Mouse (Mus musculus) T-helper 1 cell (primary cell): Measurements from ENCODE around the gene Myl9.
"Not testable (repeated sequence)": the region's sequence is repeated elsewhere in the genome, so short reads cannot be mapped to it uniquely, and the experiment has no call there.

ENCODE experiments used
- in situ Hi-C: fragments of 300-600 bp; cut with MboI, MseI; formaldehyde crosslinking; loops from one replicate; pipeline ENCODE4 v1.15.1; 2025; ENCODE audit warnings: high pct_unique_total_duplicates

The Myl9 gene

DNA sequence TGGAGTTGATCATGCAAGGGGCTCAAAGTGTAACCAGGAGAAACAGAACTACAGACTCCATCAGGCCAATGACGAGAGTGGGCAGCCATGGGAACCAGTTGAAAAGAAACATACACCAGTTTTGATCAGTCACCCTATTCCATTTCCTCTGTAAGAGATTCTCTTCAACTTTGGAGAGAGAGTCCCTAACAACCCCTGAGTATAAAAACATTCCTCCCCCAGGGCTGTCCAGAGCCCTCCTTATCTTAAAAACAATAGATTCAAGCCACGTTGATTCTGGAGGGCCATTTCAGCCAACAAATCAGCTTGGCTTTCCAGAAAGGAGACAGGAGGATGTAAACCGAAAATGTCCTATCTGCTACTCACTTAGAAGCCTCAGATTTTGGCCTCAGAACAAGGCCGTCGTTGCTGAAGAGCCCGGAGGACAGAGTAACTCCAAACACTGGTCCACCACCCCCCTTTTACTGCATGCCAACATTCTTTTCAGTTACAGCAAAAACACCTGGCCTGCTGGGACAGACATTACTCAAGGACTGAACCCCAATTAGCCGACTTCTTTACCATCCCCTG lies 8.9 kb downstream of the Myl9 start:
- in situ Hi-C loops = no loop called here

DNA sequence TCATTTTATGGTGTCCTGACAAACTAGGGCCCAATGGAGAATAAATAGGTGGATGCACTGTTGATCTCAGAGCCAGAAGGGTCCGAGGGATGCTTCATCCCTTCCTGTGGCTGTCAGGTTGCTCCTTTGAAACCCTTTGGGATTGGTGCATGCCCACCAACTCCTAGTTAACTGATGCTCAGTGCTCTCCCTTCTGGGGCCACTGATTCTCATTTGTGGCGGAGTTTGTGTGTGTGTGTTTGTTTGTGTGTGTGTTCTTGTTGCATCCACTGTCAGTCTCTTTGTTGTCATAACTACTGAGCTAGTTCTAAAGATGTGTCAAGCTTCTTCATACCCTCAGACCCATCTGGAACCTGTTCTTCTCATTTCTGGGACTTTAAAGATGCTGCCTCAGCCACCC lies 9.7 kb downstream of the Myl9 start:
- in situ Hi-C loops = no loop called here

DNA sequence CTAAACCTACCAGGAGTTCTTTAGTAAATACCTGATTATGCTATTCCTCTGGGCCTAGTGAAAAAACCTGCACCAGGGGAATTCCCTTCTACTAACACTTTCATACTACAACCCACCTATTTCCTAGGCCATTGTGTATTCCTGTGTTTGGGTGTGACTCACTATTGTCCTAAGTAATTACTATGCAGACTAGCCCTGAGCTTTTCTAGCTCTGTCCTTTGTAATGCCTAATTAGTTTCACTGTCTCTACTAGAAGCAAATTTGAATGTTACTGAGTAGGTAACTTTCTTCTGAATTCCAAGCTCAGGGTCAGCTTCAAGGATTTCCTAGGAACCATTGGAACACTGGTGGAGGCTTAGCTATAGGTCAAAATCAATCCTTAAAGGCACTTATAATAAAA lies 11.1 kb downstream of the Myl9 start:
- in situ Hi-C loops = not testable (repeated sequence)

DNA sequence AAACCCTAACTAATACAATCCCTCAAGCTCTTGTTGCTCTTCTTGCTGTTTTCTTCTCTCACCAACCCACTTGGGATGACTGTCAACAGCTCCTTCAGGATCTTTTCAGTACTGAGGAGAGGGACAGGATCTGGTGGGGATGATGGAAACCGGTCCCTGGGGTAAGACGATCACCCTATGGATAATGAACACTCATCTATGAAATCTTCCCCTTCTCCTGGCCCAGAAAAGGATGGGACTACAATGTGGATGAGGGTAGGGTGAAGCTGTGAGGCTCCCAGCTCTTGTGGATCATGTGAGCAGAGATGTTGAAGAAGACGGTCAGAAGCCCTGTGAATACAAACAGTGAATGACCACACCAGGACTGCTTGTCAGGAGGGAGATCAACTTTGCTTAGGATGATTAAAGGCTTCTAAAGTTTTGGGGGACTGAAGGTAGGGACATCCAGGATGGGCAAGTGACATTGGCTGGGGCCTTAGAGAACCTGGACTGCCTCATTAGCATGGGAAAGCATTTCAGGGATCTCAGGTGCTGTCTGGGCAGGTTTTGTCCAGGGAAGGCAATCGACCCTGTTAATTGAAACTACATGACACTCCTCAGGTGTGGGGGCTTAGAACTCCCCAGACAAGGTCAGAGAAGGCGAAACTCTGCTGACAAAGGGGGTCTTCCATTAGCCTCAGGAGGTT lies 12.0 kb downstream of the Myl9 start:
- in situ Hi-C loops = no loop called here

DNA sequence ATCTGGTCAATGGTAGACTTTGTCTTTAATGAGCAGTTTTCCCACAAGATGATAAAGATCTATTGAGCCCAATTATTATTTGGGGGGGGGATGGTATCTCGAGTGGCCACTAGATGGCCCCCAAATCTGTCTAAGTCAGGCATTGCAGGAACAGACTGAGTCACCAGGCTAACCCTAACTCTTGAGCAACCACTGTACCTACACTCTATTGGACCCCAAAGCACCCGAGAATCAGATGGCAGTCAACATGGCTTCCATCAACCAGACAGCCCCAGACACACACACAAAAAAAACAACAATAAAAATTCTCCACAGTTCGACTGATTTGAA lies 12.5 kb downstream of the Myl9 start:
- in situ Hi-C loops = no loop called here

DNA sequence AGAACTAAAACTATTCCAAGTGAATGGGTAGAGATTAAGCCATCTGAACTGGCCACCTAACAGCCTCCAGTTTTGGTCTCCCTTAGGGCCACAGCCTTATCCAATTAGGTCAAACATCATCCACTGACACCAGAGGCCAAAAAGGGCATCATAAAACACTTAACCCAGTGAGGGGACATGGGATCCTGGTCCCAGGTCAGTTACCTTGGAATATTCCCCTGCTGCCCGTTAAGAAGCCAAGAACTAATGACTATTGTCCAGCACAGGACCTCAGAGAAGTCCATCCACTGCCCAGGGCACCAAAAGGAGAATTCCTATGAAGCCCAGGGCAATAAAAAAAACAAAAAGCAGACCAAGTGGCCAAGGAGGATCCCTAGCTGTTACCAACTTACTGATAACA lies 13.6 kb downstream of the Myl9 start:
- in situ Hi-C loops = no loop called here

DNA sequence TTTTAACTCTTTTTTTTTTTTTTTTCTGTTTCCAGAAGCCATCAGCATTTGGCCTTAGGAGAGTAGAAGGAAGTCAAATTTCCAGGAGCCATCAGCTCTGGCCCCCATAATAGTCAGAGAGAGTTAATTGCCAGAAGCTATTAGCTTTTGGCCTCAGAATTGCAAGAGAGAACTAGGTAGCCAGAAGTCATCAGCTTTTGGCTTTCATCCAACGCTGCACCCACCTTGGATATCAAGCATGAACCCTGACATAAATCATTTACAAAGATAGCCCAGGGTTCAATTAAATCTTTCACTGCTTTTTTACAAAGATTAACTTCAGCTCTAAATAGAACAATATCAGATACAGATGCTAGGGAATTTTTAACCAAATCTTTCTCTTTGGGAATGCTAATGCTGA lies 23.3 kb downstream of the Myl9 start:
- in situ Hi-C loops = no loop called here

DNA sequence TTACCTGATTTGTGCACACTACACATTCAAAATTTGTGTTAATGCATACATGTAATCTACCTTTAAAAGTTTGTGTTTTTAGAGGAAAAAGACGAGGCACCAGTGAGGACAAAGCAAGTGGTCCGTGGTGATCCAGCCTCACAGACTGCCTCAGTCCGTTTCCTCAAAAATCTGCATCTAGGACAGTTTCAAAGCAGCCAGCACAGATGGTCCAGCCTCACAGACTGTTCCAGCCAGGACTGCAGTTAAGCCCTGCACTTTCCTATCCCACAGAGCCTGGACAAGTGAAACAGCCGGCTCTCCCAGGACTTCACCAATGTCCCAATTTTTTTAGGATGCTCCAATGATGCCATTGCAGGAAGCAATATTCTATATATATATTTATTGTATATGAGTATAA lies 25.8 kb downstream of the Myl9 start:
- in situ Hi-C loops = no loop called here

DNA sequence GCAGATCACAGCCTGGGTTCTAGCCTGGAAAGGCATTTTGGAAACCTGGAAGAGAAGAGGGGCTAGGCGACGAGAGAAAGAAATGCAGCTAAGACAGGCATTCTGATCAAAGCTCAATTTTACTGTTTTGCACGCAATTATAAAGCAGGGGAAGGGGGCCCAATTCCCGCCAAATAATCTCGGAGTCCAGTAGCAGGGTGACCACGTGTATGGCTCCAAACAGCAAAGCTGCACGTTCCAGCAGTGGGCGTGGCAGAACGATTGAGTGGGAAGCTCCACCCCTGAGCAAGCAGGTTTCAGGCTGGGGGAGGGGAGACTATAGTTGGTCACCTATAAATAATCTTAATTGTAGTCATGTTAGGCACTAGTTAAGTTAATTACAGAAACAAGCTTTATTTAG lies 26.9 kb downstream of the Myl9 start:
- in situ Hi-C loops = not testable (repeated sequence)

DNA sequence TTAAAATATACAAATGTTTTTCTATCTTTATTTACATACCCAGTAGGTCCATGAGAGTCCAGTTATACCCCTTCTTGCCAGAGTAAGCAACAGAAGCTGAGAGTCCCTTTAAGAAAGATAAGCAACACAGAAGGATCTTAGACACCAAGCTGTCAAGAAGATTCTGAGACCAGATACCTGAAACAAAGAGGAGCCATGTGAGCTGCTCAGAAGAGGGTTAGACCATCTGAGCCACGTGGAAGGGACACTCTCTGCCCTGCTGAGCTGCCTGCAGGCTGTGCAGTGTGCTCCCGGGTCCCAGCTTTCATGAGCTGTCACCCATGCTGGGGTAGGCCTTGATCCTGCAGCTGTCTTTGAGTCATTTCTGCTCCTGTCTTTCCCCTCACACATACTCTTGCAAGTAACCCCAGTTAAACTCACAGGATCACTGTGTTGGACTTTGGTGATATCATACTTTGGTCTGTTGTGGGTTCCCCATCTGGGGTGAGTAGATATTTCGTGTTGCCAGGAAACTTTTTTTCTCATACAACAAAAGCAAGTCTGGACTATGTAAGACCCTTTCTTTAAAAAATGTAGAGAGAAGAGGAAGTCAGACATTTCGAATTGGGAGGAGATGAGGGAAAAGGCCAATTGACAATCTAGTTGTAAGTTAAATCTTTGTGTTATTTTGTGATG lies 28.6 kb downstream of the Myl9 start:
- in situ Hi-C loops = no loop called here

DNA sequence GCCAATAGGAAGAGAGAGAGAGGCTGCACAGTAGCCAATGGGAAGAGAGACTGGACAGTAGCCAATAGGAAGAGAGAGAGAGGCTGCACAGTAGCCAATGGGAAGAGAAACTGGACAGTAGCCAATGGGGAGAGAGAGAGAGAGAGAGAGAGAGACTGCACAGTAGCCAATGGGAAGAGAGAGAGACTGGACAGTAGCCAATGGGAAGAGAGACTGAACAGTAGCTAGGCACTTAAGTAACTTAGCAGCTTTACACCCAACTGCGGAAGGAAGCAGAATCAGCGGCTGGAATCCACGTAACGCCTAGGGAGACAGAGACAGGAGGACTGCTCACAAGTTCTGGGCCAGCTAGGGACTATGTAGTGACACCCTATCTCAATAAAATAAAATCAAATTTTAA lies 29.4 kb downstream of the Myl9 start:
- in situ Hi-C loops = no loop called here

DNA sequence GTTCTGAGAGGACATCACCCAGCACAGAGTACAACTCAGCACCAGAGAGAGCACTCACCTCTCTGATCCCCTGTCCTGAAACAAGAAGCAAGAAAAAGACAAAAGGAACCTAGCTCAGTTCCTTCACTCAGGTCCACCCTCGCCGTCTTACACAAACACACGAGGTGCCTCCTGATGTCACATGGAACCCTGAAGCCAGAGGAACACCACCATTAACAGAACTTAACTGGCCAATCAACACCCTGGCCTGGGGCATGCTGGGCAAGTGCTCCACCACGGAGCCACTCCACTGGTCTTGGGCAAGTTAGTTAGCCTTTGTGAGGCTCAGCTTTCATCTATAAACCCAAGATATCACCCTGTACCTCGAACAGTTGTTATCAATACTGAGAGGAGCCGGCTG lies 31.7 kb downstream of the Myl9 start:
- in situ Hi-C loops = no loop called here

DNA sequence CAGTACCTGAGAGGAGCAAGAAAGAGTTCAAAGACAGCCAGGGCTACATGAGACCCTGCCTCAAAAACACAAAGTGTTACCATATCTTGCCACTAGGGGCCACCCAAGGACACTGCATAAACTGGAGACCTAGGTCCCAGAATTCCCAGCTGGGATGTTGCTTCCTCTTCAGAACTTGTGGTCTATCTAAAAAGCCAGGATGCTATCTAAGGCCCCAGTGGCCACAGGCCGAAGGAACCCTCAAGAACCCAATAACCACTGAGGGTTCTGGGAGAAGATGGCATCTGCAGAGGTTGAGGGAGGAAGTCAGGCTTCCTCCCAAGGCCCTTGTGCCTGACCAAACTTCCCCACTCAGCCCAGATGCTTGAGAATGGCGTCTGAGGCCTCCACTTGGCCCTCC lies 34.4 kb downstream of the Myl9 start:
- in situ Hi-C loops = no loop called here

DNA sequence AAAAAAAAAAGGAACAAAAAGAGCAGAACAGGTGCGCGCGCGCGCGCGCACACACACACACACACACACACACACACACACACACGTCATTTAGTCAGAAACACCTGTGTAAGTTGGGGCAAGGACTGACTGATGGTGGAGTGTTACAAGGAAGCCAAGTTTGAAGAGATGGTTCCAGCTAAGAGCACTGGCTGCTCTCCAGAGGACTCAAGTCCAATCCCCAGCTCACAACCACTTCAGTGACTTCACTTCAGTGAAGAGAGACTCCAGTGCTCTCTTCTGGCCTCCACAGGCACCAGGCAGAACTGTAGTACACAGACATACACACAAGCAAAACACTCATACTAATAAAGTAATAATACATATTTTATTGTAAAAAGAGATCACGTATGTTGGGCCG lies 35.5 kb downstream of the Myl9 start:
- in situ Hi-C loops = no loop called here

DNA sequence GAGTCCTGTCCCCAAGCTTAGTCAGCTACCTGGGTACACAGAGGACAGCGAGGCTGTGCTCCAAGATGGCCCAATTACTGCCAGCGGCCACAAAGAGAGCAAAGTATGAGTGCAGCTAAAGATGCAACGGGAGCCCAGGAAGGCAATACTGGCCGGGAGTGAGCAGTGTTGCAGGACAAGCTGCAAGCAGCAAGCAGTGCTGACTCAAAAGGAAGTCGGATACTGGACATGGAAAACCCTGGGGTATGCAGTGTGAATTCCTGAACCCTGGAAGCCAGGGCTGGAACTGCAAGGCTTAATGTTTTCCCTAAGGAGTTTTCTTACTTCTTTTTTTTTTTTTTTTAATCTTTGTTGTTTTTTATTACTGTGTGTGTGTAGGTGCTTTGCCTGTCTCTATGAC lies 36.3 kb downstream of the Myl9 start:
- in situ Hi-C loops = no loop called here

DNA sequence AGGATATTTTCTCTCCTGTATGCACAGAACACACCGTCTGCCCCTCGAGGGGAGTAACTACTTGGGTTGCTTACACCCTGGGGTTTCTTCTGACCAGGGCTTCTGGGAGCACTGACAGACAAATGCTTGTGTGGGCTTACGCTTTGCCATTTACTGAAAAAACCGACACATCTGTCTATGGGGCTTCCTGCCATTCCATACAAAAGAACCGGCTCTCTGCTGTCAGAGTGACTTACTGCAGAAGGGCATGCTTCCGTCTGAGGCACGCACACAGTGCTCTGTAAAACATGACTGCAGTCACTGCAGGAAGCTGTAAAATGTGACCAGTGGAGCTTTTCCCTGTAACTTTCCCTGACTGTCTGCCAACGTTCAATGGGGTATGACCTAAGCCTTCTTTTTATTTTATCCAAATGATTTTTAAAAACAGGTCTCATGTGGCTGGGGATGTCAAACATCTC lies 39.2 kb downstream of the Myl9 start:
- in situ Hi-C loops = no loop called here

DNA sequence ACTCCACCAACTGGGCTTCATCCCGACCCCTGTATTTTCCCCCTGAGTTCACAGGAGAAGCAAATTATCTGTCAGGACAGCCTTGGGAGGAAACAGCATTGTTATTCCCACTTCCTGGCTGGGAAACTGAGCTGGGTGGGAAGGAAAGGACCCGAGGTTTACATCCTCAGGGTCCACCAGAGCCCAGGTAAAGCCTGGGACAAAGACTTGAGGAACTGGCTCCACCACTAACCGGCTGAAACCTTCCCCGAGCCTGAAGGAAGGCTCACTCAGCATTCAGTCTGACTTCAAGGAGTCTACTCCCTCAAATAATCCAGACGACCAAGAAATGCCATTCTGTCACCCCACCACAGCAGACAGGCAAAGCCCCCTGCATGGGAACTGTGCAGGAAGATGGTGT lies 39.7 kb downstream of the Myl9 start:
- in situ Hi-C loops = no loop called here

DNA sequence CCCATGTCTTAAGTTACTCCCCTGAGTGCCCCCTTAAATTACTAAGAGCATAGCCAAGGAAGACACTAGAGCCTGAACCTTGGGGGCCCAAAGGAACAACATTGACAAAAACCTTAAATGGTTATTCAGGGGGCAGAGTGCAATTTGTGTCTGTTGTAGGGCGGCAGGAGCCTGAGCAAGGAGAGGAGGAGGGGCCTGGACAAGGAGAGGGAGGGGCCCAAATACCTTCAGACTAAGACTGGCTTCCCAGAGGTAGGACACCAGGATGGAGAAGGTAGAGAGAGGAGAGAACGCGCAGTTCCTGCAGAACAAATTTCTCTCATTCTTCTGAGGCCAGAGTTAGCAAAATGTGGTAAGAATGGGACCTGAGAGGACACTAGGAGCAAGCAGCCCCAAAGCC lies 40.2 kb downstream of the Myl9 start:
- in situ Hi-C loops = no loop called here

DNA sequence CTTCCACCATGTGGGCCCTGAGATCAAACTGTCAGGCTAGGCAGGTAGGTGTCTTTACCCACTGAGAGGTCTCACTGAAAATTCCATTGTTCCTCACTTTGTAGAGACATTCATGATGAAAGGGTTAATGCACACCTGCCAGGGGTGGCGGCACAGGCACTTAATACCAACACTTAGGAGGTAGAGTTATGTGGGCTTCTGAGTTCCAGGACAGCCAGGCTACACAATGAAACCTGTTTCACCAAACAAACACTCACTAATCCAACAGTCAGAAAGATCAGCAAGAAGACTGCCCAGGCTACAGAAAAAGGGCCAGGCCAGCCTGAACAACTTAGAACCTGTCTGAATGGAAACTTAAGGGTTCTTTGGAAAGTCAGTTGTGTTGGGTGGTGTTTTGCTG lies 40.9 kb downstream of the Myl9 start:
- in situ Hi-C loops = no loop called here

DNA sequence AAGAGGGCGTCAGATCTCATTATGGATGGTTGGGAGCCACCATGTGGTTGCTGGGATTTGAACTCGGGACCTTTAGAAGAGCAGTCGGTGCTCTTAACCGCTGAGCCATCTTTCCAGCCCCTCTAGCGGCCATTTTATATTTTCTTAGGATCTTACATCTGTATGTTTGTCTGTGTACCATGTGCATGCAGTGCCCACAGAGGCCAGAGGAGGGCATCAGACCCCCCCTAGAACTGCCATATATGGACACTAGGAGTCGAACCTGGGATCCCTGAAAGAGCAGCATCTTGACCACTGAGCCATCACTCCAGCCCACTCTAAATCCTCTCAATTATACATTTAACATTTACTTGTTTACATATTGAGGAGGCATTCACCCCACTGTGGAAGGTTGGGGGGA lies 49.9 kb downstream of the Myl9 start:
- in situ Hi-C loops = not testable (repeated sequence)
